Mouse (Mus musculus): ENCODE results near the gene Aph1a.
"Not testable (repeated sequence)": the region's sequence is repeated elsewhere in the genome, so short reads cannot be mapped to it uniquely, and the experiment has no call there.

The Aph1a gene

GRCm38 (mm10) chr3:95893606-95894316 lies at the start of gene Aph1a:
Gene Aph1a, plus strand, starts transcription at chr3:95893969.
- DNase-seq (ENCODE audit: low spot score in 2 of 2), result peak; percentile 87 to 91

- DNase-seq (ENCODE audit: low spot score in 2 of 2), result no peak
Observed at GRCm38 (mm10) chr3:95850611-95851010, 43.2 kb upstream of the Aph1a start.

- no peak for DNase-seq (ENCODE audit: low spot score in 2 of 2)
Observed at GRCm38 (mm10) chr3:95851317-95851716, 42.5 kb upstream of the Aph1a start.

- peak; percentile 90 to 94 for DNase-seq (ENCODE audit: low spot score in 2 of 2)
Observed at GRCm38 (mm10) chr3:95855502-95856089, 38.2 kb upstream of the Aph1a start, which contains the start of gene Prpf3. Gene Prpf3, minus strand, starts transcription at chr3:95855885.

- no peak for DNase-seq (ENCODE audit: low spot score in 2 of 2)
Observed at GRCm38 (mm10) chr3:95856115-95856514, 37.7 kb upstream of the Aph1a start.

GRCm38 (mm10) chr3:95857050-95857449 lies 36.7 kb upstream of the Aph1a start:
- not testable (repeated sequence) for DNase-seq (ENCODE audit: low spot score in 2 of 2)

GRCm38 (mm10) chr3:95858278-95858677 lies 35.5 kb upstream of the Aph1a start:
- not testable (repeated sequence) for DNase-seq (ENCODE audit: low spot score in 2 of 2)

GRCm38 (mm10) chr3:95860323-95860722 lies 33.4 kb upstream of the Aph1a start:
- DNase-seq (ENCODE audit: low spot score in 2 of 2), result no peak

GRCm38 (mm10) chr3:95861216-95861615 lies 32.6 kb upstream of the Aph1a start:
- DNase-seq (ENCODE audit: low spot score in 2 of 2), result peak in 1 of 2 experiments; percentile 24

- peak in 1 of 2 experiments; percentile 78 for DNase-seq (ENCODE audit: low spot score in 2 of 2)
Observed at GRCm38 (mm10) chr3:95861796-95862195, 32.0 kb upstream of the Aph1a start.

- DNase-seq (ENCODE audit: low spot score in 2 of 2), result no peak
Observed at GRCm38 (mm10) chr3:95863578-95863977, 30.2 kb upstream of the Aph1a start.

GRCm38 (mm10) chr3:95865050-95865449 lies 28.7 kb upstream of the Aph1a start:
- no peak for DNase-seq (ENCODE audit: low spot score in 2 of 2)

GRCm38 (mm10) chr3:95865571-95865970 lies 28.2 kb upstream of the Aph1a start:
- no peak for DNase-seq (ENCODE audit: low spot score in 2 of 2)

GRCm38 (mm10) chr3:95866071-95866470 lies 27.7 kb upstream of the Aph1a start:
- DNase-seq (ENCODE audit: low spot score in 2 of 2), result no peak

- no peak for DNase-seq (ENCODE audit: low spot score in 2 of 2)
Observed at GRCm38 (mm10) chr3:95867408-95867807, 26.4 kb upstream of the Aph1a start.

GRCm38 (mm10) chr3:95870976-95871375 lies 22.8 kb upstream of the Aph1a start:
- DNase-seq (ENCODE audit: low spot score in 2 of 2), result no peak

- peak; percentile 67 to 75 for DNase-seq (ENCODE audit: low spot score in 2 of 2)
Observed at GRCm38 (mm10) chr3:95871392-95871867, 22.3 kb upstream of the Aph1a start, which contains the start of gene Mrps21. Gene Mrps21, minus strand, starts transcription at chr3:95871519.

- DNase-seq (ENCODE audit: low spot score in 2 of 2), result no peak
Observed at GRCm38 (mm10) chr3:95872048-95872447, 21.7 kb upstream of the Aph1a start.

- DNase-seq (ENCODE audit: low spot score in 2 of 2), result no peak
Observed at GRCm38 (mm10) chr3:95879063-95879462, 14.7 kb upstream of the Aph1a start.

GRCm38 (mm10) chr3:95881979-95882815 lies 11.6 kb upstream of the Aph1a start, which contains the start of gene Ciart:
Gene Ciart, minus strand, starts transcription at chr3:95882251.
- DNase-seq (ENCODE audit: low spot score in 2 of 2), result peak; percentile 66 to 70

GRCm38 (mm10) chr3:95882816-95883425 lies 10.8 kb upstream of the Aph1a start:
- peak in 1 of 2 experiments; percentile 56 for DNase-seq (ENCODE audit: low spot score in 2 of 2)

GRCm38 (mm10) chr3:95884400-95884799 lies 9.4 kb upstream of the Aph1a start:
- no peak for DNase-seq (ENCODE audit: low spot score in 2 of 2)
